Mouse (Mus musculus) ES-E14 (cell line): ENCODE results near the gene Ipo13. TPM values are rescaled to one million over a fixed set of nuclear protein-coding genes. Genes with fewer than 3 reads are reported as not detected.

Source experiments
- DNase-seq: peaks from one replicate; pipeline ENCODE4 v3.0.0-alpha.2; 2013; ENCODE audit warnings: low read depth, low spot score
- H3K27ac ChIP-seq: 2 replicates; pipeline ENCODE4 v1.5.1; 2012; ENCODE audit warnings: low read depth, mild to moderate bottlenecking, low read length, moderate library complexity, mixed read lengths; ENCODE audit not compliant: poor library complexity, insufficient read depth, severe bottlenecking
- H3K36me3 ChIP-seq: 2 replicates; pipeline ENCODE4 v1.6.1; 2012; ENCODE audit warnings: mild to moderate bottlenecking, low read length, moderate library complexity, mixed read lengths; ENCODE audit not compliant: control insufficient read depth, poor library complexity, insufficient read depth, severe bottlenecking
- H3K4me1 ChIP-seq, 2 experiments: fragments of 150-350 bp in 1 of 2; sonication (generic) in 1 of 2; 2 replicates each; pipeline ENCODE4 v1.6.1; 2012; ENCODE audit warnings: low read length in 2 of 2, mild to moderate bottlenecking in 1 of 2, mixed read lengths in 1 of 2; ENCODE audit not compliant: control insufficient read depth in 2 of 2, insufficient read depth in 2 of 2, poor library complexity in 1 of 2
- H3K4me3 ChIP-seq, 2 experiments: fragments of 150-350 bp in 1 of 2; sonication (generic) in 1 of 2; 2 replicates each; pipeline ENCODE4 v1.5.1; 2012; ENCODE audit warnings: low read length in 2 of 2, low read depth in 1 of 2, mild to moderate bottlenecking in 1 of 2, mixed read lengths in 1 of 2; ENCODE audit not compliant: insufficient read depth in 1 of 2, poor library complexity in 1 of 2, severe bottlenecking in 1 of 2
- H3K9ac ChIP-seq: 2 replicates; pipeline ENCODE4 v1.6.1; 2012; ENCODE audit warnings: low read depth, mild to moderate bottlenecking, low read length, mixed read lengths; ENCODE audit not compliant: poor library complexity, insufficient read depth, severe bottlenecking
- H3K9me3 ChIP-seq: fragments of 150-350 bp; sonication (generic); 2 replicates; pipeline ENCODE4 v1.6.1; 2012; ENCODE audit warnings: low read depth, mild to moderate bottlenecking, low read length; ENCODE audit not compliant: control insufficient read depth, insufficient read depth
- CHD2 ChIP-seq: IDR thresholded peaks from 2 replicates; pipeline ENCODE4 v1.6.1; 2014; ENCODE audit warnings: mild to moderate bottlenecking, low read depth, low read length, inconsistent platforms
- HCFC1 ChIP-seq: IDR thresholded peaks from 2 replicates; pipeline ENCODE4 v1.6.1; 2012; ENCODE audit warnings: low read length, inconsistent platforms, borderline replicate concordance; ENCODE audit not compliant: insufficient read depth
- MAFK ChIP-seq: IDR thresholded peaks from 2 replicates; pipeline ENCODE4 v1.6.1; 2014; ENCODE audit warnings: mild to moderate bottlenecking, low read depth, low read length, inconsistent platforms; ENCODE audit not compliant: insufficient read depth
- ZC3H11A ChIP-seq: IDR thresholded peaks from 2 replicates; pipeline ENCODE4 v1.6.1; 2012; ENCODE audit warnings: low read depth, mild to moderate bottlenecking, inconsistent platforms, low read length, borderline replicate concordance
- ZNF384 ChIP-seq: IDR thresholded peaks from 2 replicates; pipeline ENCODE4 v1.6.1; 2012; ENCODE audit warnings: low read depth, low read length, inconsistent platforms
- in situ Hi-C, 2 experiments: fragments of 600-800 bp; cut with MboI; formaldehyde crosslinking; loops; one replicate each; pipeline ENCODE4 v1.15.1; 2025; ENCODE audit warnings: low sequenced_read_pairs in 2 of 2, inconsistent platforms in 1 of 2; ENCODE audit not compliant: unreplicated experiment in 2 of 2
- total RNA-seq: library from RNA; depleted of rRNA; stranded (reverse); fragments of 300-350 nt; gene quantifications from 2 replicates; pipeline ENCODE4 v1.2.3, GENCODE M21; 2012

The Ipo13 gene
- total RNA-seq, 1 experiment = 50.2 TPM

- TF ChIP-seq CHD2 = no peak
- no peak for TF ChIP-seq ZC3H11A
- TF ChIP-seq ZNF384 = no peak
- no peak for TF ChIP-seq MAFK
- no peak for TF ChIP-seq HCFC1
- no peak for DNase-seq
- Histone ChIP-seq H3K27ac (no peak overlapping the region), H3K4me1 (peaks cover 0 to 13% of the 10 kb centered on the region in 2 experiments; a peak in 2 of 4 replicates), H3K36me3 (peaks cover 6% of the 10 kb centered on the region; the same call in 1 of the 2 replicates), H3K9ac (no peak overlapping the region), H3K9me3 (no peaks in the 10 kb centered on the region), H3K4me3 (no peak overlapping the region)
- in situ Hi-C loops = no loop called here
Measured at GRCm38 (mm10) chr4:117869317-117869716, 45.5 kb downstream of the Ipo13 start.

- DNase-seq = peak; percentile 51
- TF ChIP-seq ZC3H11A (no peak), MAFK (no peak), HCFC1 (no peak), ZNF384 (no peak), CHD2 (no peak)
- Histone ChIP-seq H3K4me1 (peaks cover 0 to 13% of the 10 kb centered on the region in 2 experiments; a peak in 2 of 4 replicates), H3K9ac (no peak overlapping the region), H3K27ac (no peak overlapping the region), H3K4me3 (peak overlapping the region in 1 of 2 experiments; percentile 39; a peak in 1 of 4 replicates), H3K36me3 (peaks cover 7% of the 10 kb centered on the region; the same call in 1 of the 2 replicates), H3K9me3 (no peaks in the 10 kb centered on the region)
- in situ Hi-C loops = no loop called here
Measured at GRCm38 (mm10) chr4:117867823-117868222, 47.0 kb downstream of the Ipo13 start.

GRCm38 (mm10) chr4:117867000-117867399, 47.8 kb downstream of the Ipo13 start:
- TF ChIP-seq CHD2 = no peak
- TF ChIP-seq ZNF384 = no peak
- no peak for TF ChIP-seq ZC3H11A
- no peak for TF ChIP-seq HCFC1
- no peak for TF ChIP-seq MAFK
- Histone ChIP-seq H3K4me1 (peaks cover 0 to 9% of the 10 kb centered on the region in 2 experiments; a peak in 2 of 4 replicates), H3K9me3 (no peaks in the 10 kb centered on the region), H3K4me3 (no peak overlapping the region), H3K27ac (no peak overlapping the region), H3K9ac (no peak overlapping the region), H3K36me3 (peaks cover 7% of the 10 kb centered on the region; the same call in 1 of the 2 replicates)
- DNase-seq = no peak
- in situ Hi-C loops = no loop called here

GRCm38 (mm10) chr4:117866083-117866482, 48.7 kb downstream of the Ipo13 start:
- H3K4me3 ChIP-seq = no peak overlapping the region
- peaks cover 7% of the 10 kb centered on the region; the same call in 1 of the 2 replicates for H3K36me3 ChIP-seq
- no peak for DNase-seq
- in situ Hi-C loops = no loop called here
- peaks cover 0 to 9% of the 10 kb centered on the region in 2 experiments; a peak in 2 of 4 replicates for H3K4me1 ChIP-seq
- H3K27ac ChIP-seq = no peak overlapping the region
- no peak overlapping the region for H3K9ac ChIP-seq
- no peak for TF ChIP-seq ZNF384
- TF ChIP-seq CHD2 = no peak
- no peak for TF ChIP-seq MAFK
- no peak for TF ChIP-seq HCFC1
- no peak for TF ChIP-seq ZC3H11A
- H3K9me3 ChIP-seq = no peaks in the 10 kb centered on the region

- Histone ChIP-seq H3K4me3 (no peak overlapping the region), H3K36me3 (peaks cover 7% of the 10 kb centered on the region; the same call in 1 of the 2 replicates), H3K4me1 (peaks cover 0 to 2% of the 10 kb centered on the region in 2 experiments; a peak in 1 of 4 replicates), H3K27ac (no peak overlapping the region), H3K9me3 (no peaks in the 10 kb centered on the region), H3K9ac (no peak overlapping the region)
- DNase-seq = no peak
- TF ChIP-seq ZC3H11A (no peak), HCFC1 (no peak), MAFK (no peak), CHD2 (no peak), ZNF384 (no peak)
- in situ Hi-C loops = no loop called here
Measured at GRCm38 (mm10) chr4:117862823-117863222, 52.0 kb downstream of the Ipo13 start.
